Mouse (Mus musculus) megakaryocyte, embryonic 14.5 days (primary cell): ENCODE measurements at regions not wholly inside any gene's neighbourhood (a gene's known extent, or its start where the extent isn't known, plus 50 kb on each side); places are given as distances from the start of the nearest gene placed in this dataset.
A peak's percentile ranks its signal among the peaks of the same experiment; 100 is the strongest.

ENCODE experiments used
- H3K27me3 ChIP-seq: replicated peaks from 2 replicates; pipeline ENCODE3; 2012; ENCODE audit warnings: inconsistent platforms
- H3K36me3 ChIP-seq: replicated peaks from 2 replicates; pipeline ENCODE3; 2012; ENCODE audit warnings: low read length, inconsistent platforms, mixed read lengths
- H3K4me1 ChIP-seq: 2 replicates; pipeline ENCODE4 v1.6.1; 2012; ENCODE audit warnings: inconsistent platforms
- H3K4me3 ChIP-seq: replicated peaks from 2 replicates; pipeline ENCODE3; 2012; ENCODE audit warnings: moderate library complexity, mild to moderate bottlenecking, inconsistent platforms
- H3K9me3 ChIP-seq: 2 replicates; pipeline ENCODE4 v1.6.1; 2012; ENCODE audit warnings: inconsistent platforms
- FLI1 ChIP-seq: IDR thresholded peaks from 2 replicates; pipeline ENCODE4 v1.6.1; 2012; ENCODE audit warnings: low read length, inconsistent platforms, mixed read lengths
- GATA1 ChIP-seq: IDR thresholded peaks from 3 replicates; pipeline ENCODE4 v1.6.1; 2012; ENCODE audit warnings: mixed read lengths, low read length, inconsistent platforms, borderline replicate concordance

GRCm38 (mm10) chr15:10868716-10869585, 83.2 kb upstream of the C1qtnf3 start:
- H3K4me3 ChIP-seq = no peak overlapping the region
- no peaks in the 10 kb centered on the region for H3K9me3 ChIP-seq
- no peak for TF ChIP-seq GATA1
- H3K4me1 ChIP-seq = peaks cover 34% of the 10 kb centered on the region
- H3K27me3 ChIP-seq = peaks cover 4% of the 10 kb centered on the region
- no peaks in the 10 kb centered on the region for H3K36me3 ChIP-seq

GRCm38 (mm10) chr15:10869879-10870278, 82.3 kb upstream of the C1qtnf3 start:
- TF ChIP-seq FLI1 = no peak
- TF ChIP-seq GATA1 = no peak

GRCm38 (mm10) chr15:10872322-10872967, 79.7 kb upstream of the C1qtnf3 start:
- Histone ChIP-seq H3K27me3 (peaks cover 9% of the 10 kb centered on the region), H3K4me1 (peaks cover 26% of the 10 kb centered on the region), H3K9me3 (peaks cover 4% of the 10 kb centered on the region), H3K36me3 (no peaks in the 10 kb centered on the region), H3K4me3 (peak overlapping the region; percentile 72)
- TF ChIP-seq FLI1 (no peak), GATA1 (no peak)

More at GRCm38 (mm10) chr15:10869879-10870278, 82.3 kb upstream of the C1qtnf3 start:
- Histone ChIP-seq H3K4me1 (peaks cover 33% of the 10 kb centered on the region), H3K4me3 (no peak overlapping the region), H3K36me3 (no peaks in the 10 kb centered on the region), H3K9me3 (peaks cover 3% of the 10 kb centered on the region), H3K27me3 (peaks cover 6% of the 10 kb centered on the region)

GRCm38 (mm10) chr15:10876328-10876727, 75.8 kb upstream of the C1qtnf3 start:
- Histone ChIP-seq H3K27me3 (peaks cover 11% of the 10 kb centered on the region), H3K4me1 (peaks cover 17% of the 10 kb centered on the region), H3K4me3 (no peak overlapping the region), H3K36me3 (no peaks in the 10 kb centered on the region), H3K9me3 (peaks cover 21% of the 10 kb centered on the region)
- TF ChIP-seq FLI1 = no peak
- TF ChIP-seq GATA1 = no peak

- Histone ChIP-seq H3K4me1 (peaks cover 5% of the 10 kb centered on the region; the same call in 1 of the 2 replicates), H3K36me3 (no peaks in the 10 kb centered on the region), H3K27me3 (peaks cover 2% of the 10 kb centered on the region), H3K4me3 (no peak overlapping the region), H3K9me3 (peaks cover 36% of the 10 kb centered on the region)
- TF ChIP-seq FLI1 = no peak
- TF ChIP-seq GATA1 = no peak
Measured at GRCm38 (mm10) chr15:10881726-10882125, 70.4 kb upstream of the C1qtnf3 start.

- H3K36me3 ChIP-seq = no peaks in the 10 kb centered on the region
- peaks cover 13% of the 10 kb centered on the region for H3K4me1 ChIP-seq
- no peak for TF ChIP-seq FLI1
- peaks cover 9% of the 10 kb centered on the region for H3K27me3 ChIP-seq
- no peak overlapping the region for H3K4me3 ChIP-seq
- peaks cover 33% of the 10 kb centered on the region for H3K9me3 ChIP-seq
Measured at GRCm38 (mm10) chr15:10887990-10888389, 64.1 kb upstream of the C1qtnf3 start.

GRCm38 (mm10) chr15:10890220-10890921, 61.8 kb upstream of the C1qtnf3 start:
- TF ChIP-seq GATA1 (no peak), FLI1 (no peak)

GRCm38 (mm10) chr15:10898309-10898708, 53.8 kb upstream of the C1qtnf3 start:
- no peak overlapping the region for H3K4me3 ChIP-seq
- H3K27me3 ChIP-seq = peaks cover 10% of the 10 kb centered on the region
- H3K36me3 ChIP-seq = no peaks in the 10 kb centered on the region
- peaks cover 8% of the 10 kb centered on the region; the same call in 1 of the 2 replicates for H3K9me3 ChIP-seq
- TF ChIP-seq GATA1 (no peak), FLI1 (no peak)
- peaks cover 3% of the 10 kb centered on the region; the same call in 1 of the 2 replicates for H3K4me1 ChIP-seq

More at GRCm38 (mm10) chr15:10890220-10890921, 61.8 kb upstream of the C1qtnf3 start:
- peaks cover 28% of the 10 kb centered on the region for H3K9me3 ChIP-seq
- H3K27me3 ChIP-seq = peaks cover 9% of the 10 kb centered on the region
- H3K36me3 ChIP-seq = no peaks in the 10 kb centered on the region
- peaks cover 13% of the 10 kb centered on the region for H3K4me1 ChIP-seq
- H3K4me3 ChIP-seq = no peak overlapping the region

- TF ChIP-seq FLI1 = no peak
- no peak for TF ChIP-seq GATA1
- H3K36me3 ChIP-seq = no peaks in the 10 kb centered on the region
- no peak overlapping the region for H3K4me3 ChIP-seq
- 0 out of 2 replicates have a peak, but pooled peaks cover 2% of the 10 kb centered on the region for H3K9me3 ChIP-seq
- peaks cover 10% of the 10 kb centered on the region for H3K27me3 ChIP-seq
- H3K4me1 ChIP-seq = peaks cover 3% of the 10 kb centered on the region; the same call in 1 of the 2 replicates
Measured at GRCm38 (mm10) chr15:10898715-10899486, 53.2 kb upstream of the C1qtnf3 start.
